Mouse (Mus musculus) neural tube, embryonic 14.5 days (tissue): Measurements from ENCODE around the gene Ccdc185. TPM values are rescaled to one million over a fixed set of nuclear protein-coding genes. Genes with fewer than 3 reads are reported as not detected.
A peak's percentile ranks its signal among the peaks of the same experiment; 100 is the strongest.

ENCODE experiments used
- ATAC-seq: fragments of 200-750 bp; cut with Nextera tagmentation; 2 replicates; pipeline ENCODE4 v1.8.0; 2017; ENCODE audit warnings: low read depth, mild to moderate bottlenecking, moderate TSS enrichment, moderate library complexity
- H3K27ac ChIP-seq: fragments of 300-500 bp; sonication (generic); 2 replicates; pipeline ENCODE4 v1.5.1; 2014; ENCODE audit warnings: low read depth, mild to moderate bottlenecking, control low read depth, low read length, moderate library complexity, mixed read lengths
- H3K27me3 ChIP-seq: fragments of 300-500 bp; sonication (generic); 2 replicates; pipeline ENCODE4 v1.6.1; 2014; ENCODE audit warnings: low read length; ENCODE audit not compliant: control insufficient read depth, insufficient read depth
- H3K36me3 ChIP-seq: fragments of 300-500 bp; sonication (generic); 2 replicates; pipeline ENCODE4 v1.6.1; 2014; ENCODE audit warnings: low read length, mixed read lengths; ENCODE audit not compliant: control insufficient read depth, insufficient read depth
- H3K4me1 ChIP-seq: fragments of 300-500 bp; sonication (generic); 2 replicates; pipeline ENCODE4 v1.6.1; 2014; ENCODE audit warnings: low read length; ENCODE audit not compliant: control insufficient read depth, insufficient read depth
- H3K4me2 ChIP-seq: fragments of 300-500 bp; sonication (generic); 2 replicates; pipeline ENCODE4 v1.6.1; 2014; ENCODE audit warnings: mild to moderate bottlenecking, low read depth, low read length, control low read depth
- H3K4me3 ChIP-seq: fragments of 300-500 bp; sonication (generic); 2 replicates; pipeline ENCODE4 v1.5.1; 2014; ENCODE audit warnings: low read depth, low read length, control low read depth, mixed read lengths
- H3K9ac ChIP-seq: fragments of 300-500 bp; sonication (generic); replicated peaks from 2 replicates; pipeline ENCODE4 v1.6.1; 2014; ENCODE audit warnings: low read depth, mild to moderate bottlenecking, control low read depth, low read length, mixed read lengths
- H3K9me3 ChIP-seq: fragments of 300-500 bp; sonication (generic); 2 replicates; pipeline ENCODE4 v1.6.1; 2016; ENCODE audit warnings: low read length; ENCODE audit not compliant: control insufficient read depth
- WGBS: fragments of 180-500 bp; shearing (Covaris S2); extraction: QIAGEN DNeasy Blood & Tissue Kit; methylation state at CpG from one replicate; pipeline ENCODE4 v1.1.7; 2014; 5-methylcytosine and 5-hydroxymethylcytosine counted together
- polyA plus RNA-seq: library from polyadenylated mRNA; unstranded; fragments of >200 nt; fragmentation: Nextera tagmentation; extraction: Ambion mirVana; gene quantifications from 2 replicates; pipeline ENCODE4 v1.2.1, GENCODE M21; 2014

Gene Ccdc185
- polyA plus RNA-seq, 1 experiment from 2014 or later = not detected

GRCm38 (mm10) chr1:182758783-182759182 lies 9.8 kb upstream of the Ccdc185 start:
- H3K27ac ChIP-seq = no peak overlapping the region
- no peak overlapping the region for H3K9ac ChIP-seq
- H3K36me3 ChIP-seq = no peaks in the 10 kb centered on the region
- no peak for ATAC-seq
- WGBS = 100% methylated on average over 1 of the region's 1 CpGs
- no peak overlapping the region for H3K4me3 ChIP-seq
- no peaks in the 10 kb centered on the region for H3K27me3 ChIP-seq
- no peaks in the 10 kb centered on the region for H3K9me3 ChIP-seq
- no peak overlapping the region for H3K4me2 ChIP-seq
- H3K4me1 ChIP-seq = no peaks in the 10 kb centered on the region

GRCm38 (mm10) chr1:182754865-182755264 lies 5.9 kb upstream of the Ccdc185 start:
- no peak overlapping the region for H3K4me2 ChIP-seq
- no peak for ATAC-seq
- H3K36me3 ChIP-seq = no peaks in the 10 kb centered on the region
- H3K9ac ChIP-seq = no peak overlapping the region
- WGBS = 88% methylated on average over 5 of the region's 5 CpGs
- H3K27me3 ChIP-seq = no peaks in the 10 kb centered on the region
- no peaks in the 10 kb centered on the region for H3K4me1 ChIP-seq
- H3K27ac ChIP-seq = no peak overlapping the region
- H3K4me3 ChIP-seq = no peak overlapping the region
- H3K9me3 ChIP-seq = no peaks in the 10 kb centered on the region

- no peak for ATAC-seq
- Histone ChIP-seq H3K27me3 (no peaks in the 10 kb centered on the region), H3K4me2 (no peak overlapping the region), H3K4me3 (no peak overlapping the region), H3K4me1 (no peaks in the 10 kb centered on the region), H3K36me3 (no peaks in the 10 kb centered on the region), H3K9ac (no peak overlapping the region), H3K27ac (no peak overlapping the region), H3K9me3 (no peaks in the 10 kb centered on the region)
- WGBS = 83% methylated on average over 8 of the region's 8 CpGs
These were observed 4.7 kb upstream of the Ccdc185 start for GRCm38 (mm10) chr1:182753694-182754093.

DNA sequence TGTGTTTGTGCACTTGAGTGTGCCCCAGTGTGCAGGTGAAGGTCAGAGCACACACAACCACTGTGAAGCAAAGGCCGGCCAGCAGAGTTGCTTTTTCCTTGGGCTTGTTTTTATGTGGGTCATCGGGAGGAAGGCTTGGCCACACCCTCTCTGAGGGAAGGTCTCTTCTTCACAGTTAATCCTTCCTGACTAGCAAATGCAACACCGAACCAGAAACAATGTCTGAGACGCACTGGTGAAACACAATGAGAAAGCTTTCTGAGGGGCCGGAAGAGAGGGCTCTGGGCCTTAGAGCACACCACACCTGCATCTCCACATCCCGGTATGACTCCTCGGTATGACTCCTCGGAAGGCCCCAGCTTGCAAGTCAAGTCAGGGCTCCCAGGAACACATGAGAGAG lies 2.3 kb upstream of the Ccdc185 start:
- no peak for ATAC-seq
- no peaks in the 10 kb centered on the region for H3K4me1 ChIP-seq
- 75% methylated on average over 8 of the region's 8 CpGs for WGBS

DNA sequence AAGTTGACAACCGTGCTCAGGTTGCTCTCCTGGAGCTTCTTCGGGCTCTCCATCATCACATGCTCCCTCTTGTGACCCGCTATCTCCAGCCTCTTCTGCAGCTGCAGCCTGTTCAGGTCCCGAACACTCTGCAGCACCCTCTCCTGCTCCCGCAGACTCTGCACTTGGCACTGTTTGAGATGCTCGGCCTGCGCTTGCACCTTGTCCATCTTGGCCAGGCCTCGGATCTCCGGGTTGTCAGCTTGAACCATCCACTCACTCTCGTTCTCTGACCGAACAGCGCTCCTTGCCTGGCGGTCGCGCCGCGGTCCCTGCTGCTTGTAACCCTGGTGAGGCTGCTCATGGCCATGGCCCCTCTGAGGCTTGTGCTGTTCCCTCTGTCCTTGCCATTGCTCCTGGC lies 1.1 kb downstream of the Ccdc185 start:
- no peaks in the 10 kb centered on the region for H3K4me1 ChIP-seq
- H3K36me3 ChIP-seq = no peaks in the 10 kb centered on the region
- no peak overlapping the region for H3K4me3 ChIP-seq
- ATAC-seq = no peak
- no peak overlapping the region for H3K27ac ChIP-seq
- no peak overlapping the region for H3K9ac ChIP-seq
- H3K27me3 ChIP-seq = no peaks in the 10 kb centered on the region
- WGBS = 89% methylated on average over 17 of the region's 17 CpGs
- no peaks in the 10 kb centered on the region for H3K9me3 ChIP-seq
- no peak overlapping the region for H3K4me2 ChIP-seq

More for the DNA sequence above, 2.3 kb upstream of the Ccdc185 start:
- H3K27ac ChIP-seq = no peak overlapping the region
- no peaks in the 10 kb centered on the region for H3K36me3 ChIP-seq
- no peaks in the 10 kb centered on the region for H3K9me3 ChIP-seq
- H3K4me3 ChIP-seq = no peak overlapping the region
- H3K4me2 ChIP-seq = no peak overlapping the region
- H3K9ac ChIP-seq = no peak overlapping the region
- no peaks in the 10 kb centered on the region for H3K27me3 ChIP-seq

GRCm38 (mm10) chr1:182747081-182747480 lies 1.9 kb downstream of the Ccdc185 start:
- WGBS = 95% methylated on average over 9 of the region's 9 CpGs
- no peaks in the 10 kb centered on the region for H3K36me3 ChIP-seq
- no peaks in the 10 kb centered on the region for H3K9me3 ChIP-seq
- no peaks in the 10 kb centered on the region for H3K27me3 ChIP-seq
- no peak overlapping the region for H3K4me3 ChIP-seq
- H3K4me2 ChIP-seq = no peak overlapping the region
- H3K27ac ChIP-seq = no peak overlapping the region
- H3K9ac ChIP-seq = no peak overlapping the region
- ATAC-seq = no peak
- no peaks in the 10 kb centered on the region for H3K4me1 ChIP-seq

GRCm38 (mm10) chr1:182735891-182736290 lies 13.1 kb downstream of the Ccdc185 start:
- Histone ChIP-seq H3K27me3 (no peaks in the 10 kb centered on the region), H3K4me2 (no peak overlapping the region), H3K9me3 (no peaks in the 10 kb centered on the region), H3K4me3 (no peak overlapping the region), H3K9ac (no peak overlapping the region), H3K4me1 (no peaks in the 10 kb centered on the region), H3K36me3 (no peaks in the 10 kb centered on the region), H3K27ac (no peak overlapping the region)
- no peak for ATAC-seq
- WGBS = 76% methylated on average over 4 of the region's 4 CpGs

DNA sequence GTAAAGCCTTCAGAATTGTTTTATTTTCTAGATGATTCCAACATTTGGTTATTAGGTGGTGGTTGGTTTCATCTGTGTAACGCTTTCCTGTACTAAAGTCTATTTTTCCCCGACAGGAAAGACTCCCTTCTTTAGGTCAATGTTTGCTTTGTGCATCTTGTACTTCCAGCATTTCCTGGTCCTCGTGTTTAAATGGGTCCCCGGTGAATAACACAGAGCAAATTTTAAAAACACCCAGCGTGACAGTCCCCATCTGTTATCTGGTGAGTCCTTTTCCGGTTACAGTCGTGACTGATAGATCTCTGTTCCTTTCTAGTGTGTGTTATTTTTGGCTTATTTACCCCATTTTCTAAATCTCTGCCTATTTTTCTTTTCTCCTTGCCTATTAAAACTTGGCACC lies 16.3 kb downstream of the Ccdc185 start:
- Histone ChIP-seq H3K4me1 (no peaks in the 10 kb centered on the region), H3K9me3 (no peaks in the 10 kb centered on the region), H3K36me3 (no peaks in the 10 kb centered on the region), H3K9ac (no peak overlapping the region), H3K4me3 (no peak overlapping the region), H3K4me2 (no peak overlapping the region), H3K27me3 (no peaks in the 10 kb centered on the region), H3K27ac (no peak overlapping the region)
- ATAC-seq = no peak
- WGBS = 36% methylated on average over 7 of the region's 7 CpGs

- H3K27me3 ChIP-seq = no peaks in the 10 kb centered on the region
These were observed 20.0 kb downstream of the Ccdc185 start for GRCm38 (mm10) chr1:182729002-182729401.

GRCm38 (mm10) chr1:182727541-182727940 lies 21.4 kb downstream of the Ccdc185 start:
- no peak overlapping the region for H3K9ac ChIP-seq
- 49% methylated on average over 12 of the region's 12 CpGs for WGBS
- no peak overlapping the region for H3K4me2 ChIP-seq
- H3K36me3 ChIP-seq = no peaks in the 10 kb centered on the region
- H3K27ac ChIP-seq = peak overlapping the region; percentile 22; the same call in 1 of the 2 replicates
- ATAC-seq = no peak
- H3K4me1 ChIP-seq = no peaks in the 10 kb centered on the region
- H3K9me3 ChIP-seq = no peaks in the 10 kb centered on the region
- H3K4me3 ChIP-seq = no peak overlapping the region
- no peaks in the 10 kb centered on the region for H3K27me3 ChIP-seq

More at GRCm38 (mm10) chr1:182729002-182729401, 20.0 kb downstream of the Ccdc185 start:
- 81% methylated on average over 9 of the region's 9 CpGs for WGBS
- Histone ChIP-seq H3K4me2 (no peak overlapping the region), H3K27ac (no peak overlapping the region), H3K4me3 (no peak overlapping the region), H3K9me3 (no peaks in the 10 kb centered on the region), H3K9ac (no peak overlapping the region), H3K4me1 (no peaks in the 10 kb centered on the region), H3K36me3 (no peaks in the 10 kb centered on the region)
- ATAC-seq = no peak
